Mouse (Mus musculus) megakaryocyte, embryonic 14.5 days (primary cell): ENCODE results near the gene Cd180.

Source experiments
- FLI1 ChIP-seq: IDR thresholded peaks from 2 replicates; pipeline ENCODE4 v1.6.1; 2012; ENCODE audit warnings: low read length, inconsistent platforms, mixed read lengths
- GATA1 ChIP-seq: IDR thresholded peaks from 3 replicates; pipeline ENCODE4 v1.6.1; 2012; ENCODE audit warnings: mixed read lengths, low read length, inconsistent platforms, borderline replicate concordance

- TF ChIP-seq GATA1 (no peak), FLI1 (no peak)
Measured at GRCm38 (mm10) chr13:102644344-102644743, 49.0 kb upstream of the Cd180 start.
